Mouse (Mus musculus) embryonic stem cell, embryonic (primary cell): ENCODE data around the gene Zbtb45.

ENCODE experiments used
- CTCF ChIA-PET, 4 experiments: fragments of 300-600 bp in 2 of 4; fragments of 350-600 bp in 2 of 4; sonication (Branson Sonifier 250); formaldehyde crosslinking; loops; one replicate each; lab custom pipeline; 2022; ENCODE audit warnings: inconsistent platforms in 2 of 4; lab: Charles Lee
- POLR2A ChIA-PET, 4 experiments: fragments of 300-600 bp in 2 of 4; fragments of 350-600 bp in 2 of 4; sonication (Branson Sonifier 250); formaldehyde crosslinking; loops; one replicate each; lab custom pipeline; 2022; ENCODE audit warnings: antibody characterized with exemption in 4 of 4, inconsistent platforms in 1 of 4; lab: Charles Lee

Gene Zbtb45

DNA sequence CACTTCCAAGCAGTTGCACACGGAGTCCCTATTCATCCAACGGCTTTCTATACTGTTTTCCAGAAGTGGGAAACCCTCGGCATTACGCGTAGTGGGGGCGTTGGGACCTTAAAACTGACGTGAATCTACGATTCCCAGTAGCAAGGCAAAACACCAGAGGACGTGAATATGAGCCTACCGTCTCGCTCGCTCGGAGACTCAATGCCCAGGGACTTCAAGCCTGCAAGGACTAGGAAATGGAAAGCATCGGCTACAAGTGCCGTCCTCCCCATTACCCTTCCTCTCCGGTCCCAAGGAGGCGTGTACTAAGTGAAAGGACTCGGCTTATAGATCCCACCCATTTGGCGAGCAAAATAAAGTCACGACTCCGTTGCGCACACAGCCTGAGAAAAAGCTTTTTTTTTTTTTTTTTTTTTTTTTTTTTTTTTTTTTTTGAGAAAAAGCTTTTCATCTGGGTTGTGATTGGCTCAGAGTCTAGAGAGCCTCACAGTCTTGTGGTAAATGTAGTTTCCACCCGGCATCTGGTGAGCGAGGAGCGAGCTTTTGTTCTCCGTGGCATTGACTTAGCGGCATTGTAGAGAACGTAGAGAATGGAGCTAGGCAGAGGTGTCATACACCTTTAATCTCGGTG is 48.2 kb downstream of the Zbtb45 start:
- CTCF ChIA-PET: interaction anchor here (0.6 to 1.3 kb wide), 10 partner anchors 10 to 651 kb away, joined by 3 to 11 read pairs (median 4); partner anchors contain the start of gene Rps5 (in 1 of the 4)
- POLR2A ChIA-PET: interaction anchor here (0.6 to 9.7 kb wide), 51 partner anchors 9 to 455 kb away, joined by 3 to 150 read pairs (median 5); partner anchors contain the start of genes Rnf225 (in 3 of the 4), Rps5 (in 3 of the 4), Zfp446 (in 3 of the 4) and Zbtb45 (in 2 of the 4)

DNA sequence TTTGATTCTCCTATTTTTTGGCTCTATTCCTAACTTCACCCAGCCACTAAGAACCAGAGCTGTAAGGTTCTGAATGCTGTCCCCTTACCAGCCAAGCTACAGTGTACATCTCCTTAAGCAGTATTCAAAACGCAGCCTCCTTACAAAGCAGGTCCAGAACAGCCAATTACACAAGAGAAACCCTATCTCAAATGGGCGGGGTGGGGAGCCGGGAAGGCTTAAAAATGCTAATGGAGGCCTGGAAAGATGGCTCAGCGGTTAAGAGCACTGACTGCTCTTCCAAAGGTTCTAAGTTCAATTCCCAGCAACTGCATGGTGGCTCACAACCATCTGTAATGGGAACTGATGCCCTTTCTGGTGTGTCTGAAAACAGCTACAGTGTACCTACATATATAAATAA is 50.1 kb downstream of the Zbtb45 start:
- CTCF ChIA-PET: interaction anchor here in 1 of 4 experiments (1.3 kb wide), 1 partner anchor 22 kb away, joined by 3 read pairs; no protein-coding TSS in a partner anchor
- POLR2A ChIA-PET: interaction anchor here in 3 of 4 experiments (0.8 to 9.7 kb wide), 27 partner anchors 8 to 95 kb away, joined by 3 to 150 read pairs (median 5); partner anchors contain the start of genes Zfp446 (in 3 of the 3), Rnf225 (in 2 of the 3), Rps5 (in 2 of the 3) and Chmp2a (in 1 of the 3)

DNA sequence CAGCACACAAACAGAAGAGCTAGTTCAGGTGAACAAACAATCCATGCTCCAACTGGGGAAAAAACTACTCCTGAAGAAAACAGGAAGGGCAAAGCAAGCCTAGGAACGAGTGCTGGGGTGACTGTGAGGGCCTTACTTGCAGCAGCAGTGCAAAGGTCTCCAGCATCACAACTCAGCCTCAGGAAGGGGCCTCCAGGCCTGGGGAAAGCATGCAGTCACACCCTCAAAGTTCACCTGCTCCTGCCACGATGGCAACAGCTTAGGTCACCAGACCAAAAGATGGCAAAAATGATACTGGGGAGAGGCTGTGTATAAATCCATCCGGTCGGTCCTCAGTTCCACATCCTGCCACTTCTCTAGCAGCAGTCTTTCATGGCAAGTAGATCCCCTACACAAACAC is 50.9 kb downstream of the Zbtb45 start:
- CTCF ChIA-PET: interaction anchor here in 1 of 4 experiments (1.3 kb wide), 1 partner anchor 23 kb away, joined by 3 read pairs; no protein-coding TSS in a partner anchor
- POLR2A ChIA-PET: interaction anchor here (0.5 to 9.7 kb wide), 29 partner anchors 9 to 79 kb away, joined by 3 to 150 read pairs (median 5); partner anchors contain the start of genes Zfp446 (in 3 of the 4), Rnf225 (in 2 of the 4), Rps5 (in 2 of the 4) and Chmp2a (in 1 of the 4)

DNA sequence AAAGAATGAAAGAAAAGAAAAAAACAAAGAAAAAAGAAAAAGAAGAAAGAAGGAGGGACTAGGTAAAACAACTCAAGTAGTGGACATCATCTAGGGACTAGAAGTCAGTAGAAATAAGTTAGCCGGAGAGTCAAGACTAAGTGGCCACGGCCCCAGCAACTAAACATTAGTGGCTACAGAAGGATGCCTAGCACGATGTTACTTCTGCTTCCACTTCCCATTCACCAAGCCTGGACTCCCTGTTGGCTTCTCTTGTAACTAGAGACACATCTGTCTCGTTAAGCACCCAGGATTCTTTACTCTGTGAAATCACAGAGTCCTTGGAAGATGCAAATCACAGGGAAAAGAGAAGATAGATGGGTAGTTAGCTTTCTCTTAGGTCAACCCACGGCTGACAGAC is 52.3 kb downstream of the Zbtb45 start:
- POLR2A ChIA-PET: interaction anchor here (0.7 to 9.7 kb wide), 14 partner anchors 8 to 81 kb away, joined by 3 to 150 read pairs (median 6); partner anchors contain the start of genes Zfp446 (in 3 of the 4), Rps5 (in 1 of the 4) and Ube2m (in 1 of the 4)
- CTCF ChIA-PET: interaction anchor here in 1 of 4 experiments (1.2 kb wide), 1 partner anchor 21 kb away, joined by 3 read pairs; the partner anchor contains the start of gene Zfp446

DNA sequence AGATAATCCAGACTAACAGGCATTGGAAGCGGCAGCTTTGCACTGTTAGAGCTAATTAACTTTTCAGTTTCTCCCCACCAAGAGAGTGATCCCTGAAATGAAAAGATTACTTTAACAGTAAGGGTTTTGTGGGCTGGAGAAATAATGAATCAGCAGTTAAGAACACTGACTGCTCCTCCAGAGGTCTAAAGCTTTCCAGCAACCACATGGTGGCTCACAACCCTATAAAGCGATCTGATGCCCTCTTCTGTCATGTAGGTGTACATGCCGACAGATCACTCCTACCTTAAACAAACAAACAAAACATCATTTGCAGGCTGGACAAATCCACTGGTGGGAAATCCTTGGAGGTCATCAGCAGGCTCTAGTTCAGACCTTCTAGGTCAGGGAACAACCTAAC is 54.9 kb downstream of the Zbtb45 start:
- ChIA-PET POLR2A (interaction anchor here in 3 of 4 experiments (0.6 to 15.3 kb wide), 10 partner anchors 10 to 80 kb away, joined by 3 to 269 read pairs (median 4); partner anchors contain the start of genes Rps5 (in 2 of the 3), Zfp446 (in 2 of the 3), Rnf225 (in 1 of the 3) and Zbtb45 (in 1 of the 3)), CTCF (interaction anchor here in 2 of 4 experiments (1.0 to 1.5 kb wide), 2 partner anchors 19 to 23 kb away, joined by 4 read pairs; partner anchors contain the start of gene Zfp446 (in 1 of the 2))
